Mouse (Mus musculus) liver, embryonic 14.5 days (tissue): ENCODE measurements around the gene Acly. TPM values are rescaled to one million over a fixed set of nuclear protein-coding genes. Genes with fewer than 3 reads are reported as not detected.

ENCODE experiments used
- ATAC-seq: fragments of 200-750 bp; cut with Nextera tagmentation; 2 replicates; pipeline ENCODE4 v1.8.0; 2017; ENCODE audit warnings: moderate number of reproducible peaks, mild to moderate bottlenecking, moderate library complexity; ENCODE audit not compliant: insufficient read depth
- DNase-seq, 3 experiments: peaks; one replicate each; pipeline ENCODE4 v3.0.0-alpha.2; 2012 to 2013; ENCODE audit warnings: low read depth in 3 of 3, low spot score in 3 of 3
- H3K27ac ChIP-seq: fragments of 300-500 bp; sonication (generic); 2 replicates; pipeline ENCODE4 v1.5.1; 2014; ENCODE audit warnings: moderate library complexity, mild to moderate bottlenecking, control low read depth, inconsistent platforms
- H3K27me3 ChIP-seq: fragments of 300-500 bp; sonication (generic); 2 replicates; pipeline ENCODE4 v1.6.1; 2014; ENCODE audit warnings: mild to moderate bottlenecking, low read length, moderate library complexity; ENCODE audit not compliant: control insufficient read depth, insufficient read depth
- H3K36me3 ChIP-seq: fragments of 300-500 bp; sonication (generic); replicated peaks from 2 replicates; pipeline ENCODE4 v1.6.1; 2014; ENCODE audit warnings: low read depth; ENCODE audit not compliant: control insufficient read depth, insufficient read depth
- H3K4me1 ChIP-seq, 2 experiments: fragments of 200-500 bp in 1 of 2; fragments of 300-500 bp in 1 of 2; sonication (generic) in 1 of 2; replicated peaks; 2 replicates each; pipeline ENCODE4 v1.6.1; 2012 to 2014; ENCODE audit warnings: antibody characterized with exemption in 1 of 2, inconsistent platforms in 1 of 2, low read length in 1 of 2; ENCODE audit not compliant: control insufficient read depth in 2 of 2, insufficient read depth in 2 of 2
- H3K4me2 ChIP-seq: fragments of 300-500 bp; sonication (generic); 2 replicates; pipeline ENCODE4 v1.6.1; 2014; ENCODE audit warnings: low read depth, mild to moderate bottlenecking, control low read depth, moderate library complexity
- H3K4me3 ChIP-seq, 2 experiments: fragments of 200-500 bp in 1 of 2; fragments of 300-500 bp in 1 of 2; sonication (generic) in 1 of 2; 2 replicates each; pipeline ENCODE4 v1.5.1; 2012 to 2014; ENCODE audit warnings: low read depth in 2 of 2, low read length in 2 of 2, mild to moderate bottlenecking in 2 of 2, control low read depth in 1 of 2, inconsistent platforms in 1 of 2, moderate library complexity in 1 of 2; ENCODE audit not compliant: insufficient read depth in 1 of 2
- H3K9ac ChIP-seq: fragments of 300-500 bp; sonication (generic); replicated peaks from 2 replicates; pipeline ENCODE4 v1.6.1; 2014; ENCODE audit warnings: mild to moderate bottlenecking, control low read depth, moderate library complexity
- H3K9me3 ChIP-seq: fragments of 300-500 bp; sonication (generic); 2 replicates; pipeline ENCODE4 v1.6.1; 2016; ENCODE audit warnings: low read length, mixed read lengths; ENCODE audit not compliant: control insufficient read depth
- CTCF ChIP-seq: IDR thresholded peaks from 2 replicates; pipeline ENCODE4 v1.5.1; 2016; ENCODE audit warnings: antibody characterized with exemption, low read depth, control low read depth
- EP300 ChIP-seq: IDR thresholded peaks from 2 replicates; pipeline ENCODE4 v1.6.1; 2016; ENCODE audit warnings: antibody characterized with exemption, low read depth
- WGBS: fragments of 180-500 bp; shearing (Covaris S2); extraction: QIAGEN DNeasy Blood & Tissue Kit; methylation state at CpG from one replicate; pipeline ENCODE4 v1.1.7; 2014; ENCODE audit not compliant: insufficient replicate concordance; 5-methylcytosine and 5-hydroxymethylcytosine counted together
- microRNA-seq: library from miRNA; unstranded; fragments of <30 nt; microRNA quantifications from one replicate; pipeline ENCODE4, GENCODE M21; 2016
- polyA plus RNA-seq, 2 experiments: library from polyadenylated mRNA; depleted of rRNA in 1 of 2; stranded (reverse) in 1 of 2; unstranded in 1 of 2; fragments of >200 nt; fragmentation: Nextera tagmentation in 1 of 2; extraction: Ambion mirVana in 1 of 2; gene quantifications; 2 replicates each; pipeline versions ENCODE4 v1.2.1 to v1.2.3; 2012 to 2014

The Acly gene
- polyA plus RNA-seq, 2 experiments = 45.9 to 68.2 TPM

- DNase-seq (no peak), ATAC-seq (no peak)
- WGBS = 73% methylated on average over 7 of the region's 7 CpGs
- H3K36me3 ChIP-seq = no peaks in the 10 kb centered on the region
- H3K9me3 ChIP-seq = no peaks in the 10 kb centered on the region
- no peak overlapping the region for H3K9ac ChIP-seq
- no peak overlapping the region for H3K27ac ChIP-seq
- TF ChIP-seq EP300 (no peak), CTCF (no peak)
- H3K4me1 ChIP-seq = peaks cover 0 to 6% of the 10 kb centered on the region in 2 experiments; a peak in 1 of 4 replicates
- H3K4me2 ChIP-seq = no peak overlapping the region
- no peak overlapping the region for H3K4me3 ChIP-seq
- H3K27me3 ChIP-seq = no peaks in the 10 kb centered on the region
These were observed 97.7 kb downstream of the Acly start for GRCm38 (mm10) chr11:100430052-100430451.

- Histone ChIP-seq H3K36me3 (no peaks in the 10 kb centered on the region), H3K4me1 (peaks cover 0 to 6% of the 10 kb centered on the region in 2 experiments; a peak in 1 of 4 replicates), H3K4me3 (no peak overlapping the region), H3K9ac (no peak overlapping the region), H3K27me3 (no peaks in the 10 kb centered on the region), H3K9me3 (no peaks in the 10 kb centered on the region), H3K4me2 (no peak overlapping the region), H3K27ac (no peak overlapping the region)
- no peak for DNase-seq
- no peak for ATAC-seq
- no peak for TF ChIP-seq EP300
- no peak for TF ChIP-seq CTCF
- 63% methylated on average over 9 of the region's 9 CpGs for WGBS
These were observed 99.1 kb downstream of the Acly start for GRCm38 (mm10) chr11:100428612-100429199.

- no peak for DNase-seq
- no peak overlapping the region for H3K27ac ChIP-seq
- H3K9ac ChIP-seq = no peak overlapping the region
- TF ChIP-seq CTCF (no peak), EP300 (no peak)
- no peaks in the 10 kb centered on the region for H3K27me3 ChIP-seq
- whole genome bisulfite sequencing = 58% methylated on average over 3 of the region's 3 CpGs
- no peak overlapping the region for H3K4me3 ChIP-seq
- peaks cover 0 to 6% of the 10 kb centered on the region in 2 experiments; a peak in 1 of 4 replicates for H3K4me1 ChIP-seq
- no peaks in the 10 kb centered on the region for H3K9me3 ChIP-seq
- no peak overlapping the region for H3K4me2 ChIP-seq
- no peaks in the 10 kb centered on the region for H3K36me3 ChIP-seq
- ATAC-seq = no peak
These were observed 101.0 kb downstream of the Acly start for GRCm38 (mm10) chr11:100426820-100427219.

Small RNAs within 50 kb of the gene (microRNA-seq; reads per million reads assigned to microRNA genes)
- gene Gm27374 = not detected
- gene Mir7116 = 1.7 reads per million

Other genes starting within 250 kb of the Acly start
- 96.0 and 191 TPM in 2 replicates for gene Eif1, start 208.1 kb downstream of the Acly start, polyA plus RNA-seq (2012; rRNA removed)
- gene Eif1, start 208.1 kb downstream of the Acly start, polyA plus RNA-seq (2014; fragmentation: Nextera tagmentation; extraction: Ambion mirVana) = 1,798 and 1,809 TPM in 2 replicates
- not detected in 2 replicates for gene Gast, start 193.6 kb downstream of the Acly start, polyA plus RNA-seq (2012; rRNA removed)
- not detected in 2 replicates for gene Gast, start 193.6 kb downstream of the Acly start, polyA plus RNA-seq (2014; fragmentation: Nextera tagmentation; extraction: Ambion mirVana)
- gene Hap1, start 171.9 kb downstream of the Acly start, polyA plus RNA-seq (2012; rRNA removed) = 0.23 and 0.51 TPM in 2 replicates
- gene Hap1, start 171.9 kb downstream of the Acly start, polyA plus RNA-seq (2014; fragmentation: Nextera tagmentation; extraction: Ambion mirVana) = 0.06 and 0.38 TPM in 2 replicates
- gene Jup, start 130.2 kb downstream of the Acly start, polyA plus RNA-seq (2012; rRNA removed) = 8.5 and 10.5 TPM in 2 replicates
- gene Jup, start 130.2 kb downstream of the Acly start, polyA plus RNA-seq (2014; fragmentation: Nextera tagmentation; extraction: Ambion mirVana) = 8.6 and 9.6 TPM in 2 replicates
- gene P3h4, start 113.2 kb downstream of the Acly start, polyA plus RNA-seq (2012; rRNA removed) = 2.5 and 2.8 TPM in 2 replicates
- gene P3h4, start 113.2 kb downstream of the Acly start, polyA plus RNA-seq (2014; fragmentation: Nextera tagmentation; extraction: Ambion mirVana) = 2.8 and 3.9 TPM in 2 replicates
- 4.4 and 5.3 TPM in 2 replicates for gene Fkbp10, start 112.3 kb downstream of the Acly start, polyA plus RNA-seq (2012; rRNA removed)
- 5.0 and 6.3 TPM in 2 replicates for gene Fkbp10, start 112.3 kb downstream of the Acly start, polyA plus RNA-seq (2014; fragmentation: Nextera tagmentation; extraction: Ambion mirVana)
- gene Nt5c3b, start 86.2 kb downstream of the Acly start, polyA plus RNA-seq (2012; rRNA removed) = 10.2 and 13.0 TPM in 2 replicates
- gene Nt5c3b, start 86.2 kb downstream of the Acly start, polyA plus RNA-seq (2014; fragmentation: Nextera tagmentation; extraction: Ambion mirVana) = 15.5 and 16.3 TPM in 2 replicates
- 0.08 and 0.16 TPM in 2 replicates for gene Klhl10, start 86.1 kb downstream of the Acly start, polyA plus RNA-seq (2012; rRNA removed)
- gene Klhl10, start 86.1 kb downstream of the Acly start, polyA plus RNA-seq (2014; fragmentation: Nextera tagmentation; extraction: Ambion mirVana) = 0.11 and 0.15 TPM in 2 replicates
- gene Klhl11, start 55.3 kb downstream of the Acly start, polyA plus RNA-seq (2012; rRNA removed) = 0.90 and 1.2 TPM in 2 replicates
- 1.8 and 2.2 TPM in 2 replicates for gene Klhl11, start 55.3 kb downstream of the Acly start, polyA plus RNA-seq (2014; fragmentation: Nextera tagmentation; extraction: Ambion mirVana)
- 0.01 and 0.03 TPM in 2 replicates for gene Ttc25, start 17.6 kb upstream of the Acly start, polyA plus RNA-seq (2012; rRNA removed)
- 0.13 and 0.19 TPM in 2 replicates for gene Ttc25, start 17.6 kb upstream of the Acly start, polyA plus RNA-seq (2014; fragmentation: Nextera tagmentation; extraction: Ambion mirVana)
- gene Cnp, start 46.9 kb upstream of the Acly start, polyA plus RNA-seq (2012; rRNA removed) = 5.2 and 6.3 TPM in 2 replicates
- 10.0 and 12.0 TPM in 2 replicates for gene Cnp, start 46.9 kb upstream of the Acly start, polyA plus RNA-seq (2014; fragmentation: Nextera tagmentation; extraction: Ambion mirVana)
- 15.0 and 15.5 TPM in 2 replicates for gene Nkiras2, start 91.2 kb upstream of the Acly start, polyA plus RNA-seq (2012; rRNA removed)
- 16.8 and 17.0 TPM in 2 replicates for gene Nkiras2, start 91.2 kb upstream of the Acly start, polyA plus RNA-seq (2014; fragmentation: Nextera tagmentation; extraction: Ambion mirVana)
- gene Dnajc7, start 92.2 kb upstream of the Acly start, polyA plus RNA-seq (2012; rRNA removed) = 40.6 and 61.7 TPM in 2 replicates
- 13.4 and 15.1 TPM in 2 replicates for gene Dnajc7, start 92.2 kb upstream of the Acly start, polyA plus RNA-seq (2014; fragmentation: Nextera tagmentation; extraction: Ambion mirVana)
- not detected in 2 replicates for gene Zfp385c, start 164.5 kb upstream of the Acly start, polyA plus RNA-seq (2012; rRNA removed)
- gene Zfp385c, start 164.5 kb upstream of the Acly start, polyA plus RNA-seq (2014; fragmentation: Nextera tagmentation; extraction: Ambion mirVana) = not detected in 2 replicates
- 1.5 and 1.6 TPM in 2 replicates for gene Dhx58, start 176.3 kb upstream of the Acly start, polyA plus RNA-seq (2012; rRNA removed)
- 1.3 and 1.7 TPM in 2 replicates for gene Dhx58, start 176.3 kb upstream of the Acly start, polyA plus RNA-seq (2014; fragmentation: Nextera tagmentation; extraction: Ambion mirVana)
- gene Kat2a, start 184.5 kb upstream of the Acly start, polyA plus RNA-seq (2012; rRNA removed) = 13.0 and 13.8 TPM in 2 replicates
- gene Kat2a, start 184.5 kb upstream of the Acly start, polyA plus RNA-seq (2014; fragmentation: Nextera tagmentation; extraction: Ambion mirVana) = 12.7 and 14.6 TPM in 2 replicates
- not detected in 2 replicates for gene Hspb9, start 185.8 kb upstream of the Acly start, polyA plus RNA-seq (2012; rRNA removed)
- 0.14 TPM in 1 of 2 replicates, not detected in the other for gene Hspb9, start 185.8 kb upstream of the Acly start, polyA plus RNA-seq (2014; fragmentation: Nextera tagmentation; extraction: Ambion mirVana)
- gene Rab5c, start 210.2 kb upstream of the Acly start, polyA plus RNA-seq (2012; rRNA removed) = 109 and 127 TPM in 2 replicates
- 57.4 and 59.9 TPM in 2 replicates for gene Rab5c, start 210.2 kb upstream of the Acly start, polyA plus RNA-seq (2014; fragmentation: Nextera tagmentation; extraction: Ambion mirVana)
- 0.02 TPM in 1 of 2 replicates, not detected in the other for gene Kcnh4, start 231.9 kb upstream of the Acly start, polyA plus RNA-seq (2012; rRNA removed)
- not detected in 2 replicates for gene Kcnh4, start 231.9 kb upstream of the Acly start, polyA plus RNA-seq (2014; fragmentation: Nextera tagmentation; extraction: Ambion mirVana)
- not detected in 2 replicates for gene Hcrt, start 234.9 kb upstream of the Acly start, polyA plus RNA-seq (2012; rRNA removed)
- gene Hcrt, start 234.9 kb upstream of the Acly start, polyA plus RNA-seq (2014; fragmentation: Nextera tagmentation; extraction: Ambion mirVana) = not detected in 2 replicates
- 2.2 and 2.3 TPM in 2 replicates for gene Ghdc, start 243.0 kb upstream of the Acly start, polyA plus RNA-seq (2012; rRNA removed)
- 0.76 and 0.77 TPM in 2 replicates for gene Ghdc, start 243.0 kb upstream of the Acly start, polyA plus RNA-seq (2014; fragmentation: Nextera tagmentation; extraction: Ambion mirVana)